Mouse (Mus musculus): ENCODE data around the gene Dnaaf1. TPM values are rescaled to one million over a fixed set of nuclear protein-coding genes. Genes with fewer than 3 reads are reported as not detected.

The Dnaaf1 gene
- polyA plus RNA-seq, 2 experiments = 0.06 TPM; not detected in 1

- WGBS = 88% methylated on average over 14 of the region's 14 CpGs
- TF ChIP-seq POLR2A (IDR thresholded peaks at IDR 0.05; ENCODE audit: borderline replicate concordance, extremely low read depth, insufficient read depth, insufficient read length) = no peak
- no peak overlapping the region for H3K27ac ChIP-seq (replicated peaks; ENCODE audit: low read depth, low read length)
- ATAC-seq (ENCODE audit: low FRiP score, low read depth) (no peak), DNase-seq (ENCODE audit: low spot score) (no peak)
- no peaks in the 10 kb centered on the region for H3K36me3 ChIP-seq (ENCODE audit: control insufficient read depth, insufficient read depth, low read length)
- no peak overlapping the region for H3K4me3 ChIP-seq (replicated peaks; ENCODE audit: low read length)
- no peak overlapping the region for H3K9ac ChIP-seq (ENCODE audit: low read depth, low read length, severe bottlenecking)
- H3K4me1 ChIP-seq (ENCODE audit: control insufficient read depth, insufficient read depth, low read length) = no peaks in the 10 kb centered on the region
- H3K9me3 ChIP-seq (ENCODE audit: control insufficient read depth, low read length) = no peaks in the 10 kb centered on the region
- no peaks in the 10 kb centered on the region for H3K27me3 ChIP-seq (ENCODE audit: control insufficient read depth, insufficient read depth, low read length)
- no peak overlapping the region for H3K4me2 ChIP-seq (replicated peaks; ENCODE audit: low read depth, low read length, severe bottlenecking)
These were observed 45.9 kb downstream of the Dnaaf1 start for GRCm38 (mm10) chr8:119620848-119621465.

GRCm38 (mm10) chr8:119622555-119622954, 47.5 kb downstream of the Dnaaf1 start:
- no peaks in the 10 kb centered on the region for H3K27me3 ChIP-seq (ENCODE audit: control insufficient read depth, insufficient read depth, low read length)
- no peak overlapping the region for H3K4me2 ChIP-seq (replicated peaks; ENCODE audit: low read depth, low read length, severe bottlenecking)
- H3K27ac ChIP-seq (replicated peaks; ENCODE audit: low read depth, low read length) = no peak overlapping the region
- WGBS = 31% methylated on average over 4 of the region's 4 CpGs
- H3K9ac ChIP-seq (ENCODE audit: low read depth, low read length, severe bottlenecking) = no peak overlapping the region
- no peak for TF ChIP-seq POLR2A (IDR thresholded peaks at IDR 0.05; ENCODE audit: borderline replicate concordance, extremely low read depth, insufficient read depth, insufficient read length)
- DNase-seq (ENCODE audit: low spot score) (no peak), ATAC-seq (ENCODE audit: low FRiP score, low read depth) (no peak)
- H3K4me1 ChIP-seq (ENCODE audit: control insufficient read depth, insufficient read depth, low read length) = no peaks in the 10 kb centered on the region
- H3K36me3 ChIP-seq (ENCODE audit: control insufficient read depth, insufficient read depth, low read length) = no peaks in the 10 kb centered on the region
- H3K4me3 ChIP-seq (replicated peaks; ENCODE audit: low read length) = no peak overlapping the region
- no peaks in the 10 kb centered on the region for H3K9me3 ChIP-seq (ENCODE audit: control insufficient read depth, low read length)

GRCm38 (mm10) chr8:119623061-119623460, 48.0 kb downstream of the Dnaaf1 start:
- H3K4me2 ChIP-seq (replicated peaks; ENCODE audit: low read depth, low read length, severe bottlenecking) = no peak overlapping the region
- no peaks in the 10 kb centered on the region for H3K9me3 ChIP-seq (ENCODE audit: control insufficient read depth, low read length)
- H3K9ac ChIP-seq (ENCODE audit: low read depth, low read length, severe bottlenecking) = no peak overlapping the region
- 88% methylated on average over 8 of the region's 8 CpGs for WGBS
- 0 out of 2 replicates have a peak, but pooled peaks cover 3% of the 10 kb centered on the region for H3K4me1 ChIP-seq (ENCODE audit: control insufficient read depth, insufficient read depth, low read length)
- no peaks in the 10 kb centered on the region for H3K36me3 ChIP-seq (ENCODE audit: control insufficient read depth, insufficient read depth, low read length)
- DNase-seq (ENCODE audit: low spot score) = no peak
- no peaks in the 10 kb centered on the region for H3K27me3 ChIP-seq (ENCODE audit: control insufficient read depth, insufficient read depth, low read length)
- H3K27ac ChIP-seq (replicated peaks; ENCODE audit: low read depth, low read length) = no peak overlapping the region
- no peak for ATAC-seq (ENCODE audit: low FRiP score, low read depth)
- TF ChIP-seq POLR2A (IDR thresholded peaks at IDR 0.05; ENCODE audit: borderline replicate concordance, extremely low read depth, insufficient read depth, insufficient read length) = no peak
- H3K4me3 ChIP-seq (replicated peaks; ENCODE audit: low read length) = no peak overlapping the region

GRCm38 (mm10) chr8:119623744-119624143, 48.7 kb downstream of the Dnaaf1 start:
- ATAC-seq (ENCODE audit: low FRiP score, low read depth) (no peak), DNase-seq (ENCODE audit: low spot score) (no peak)
- Histone ChIP-seq H3K4me1 (ENCODE audit: control insufficient read depth, insufficient read depth, low read length) (0 out of 2 replicates have a peak, but pooled peaks cover 3% of the 10 kb centered on the region), H3K4me2 (replicated peaks; ENCODE audit: low read depth, low read length, severe bottlenecking) (no peak overlapping the region), H3K4me3 (replicated peaks; ENCODE audit: low read length) (no peak overlapping the region), H3K27me3 (ENCODE audit: control insufficient read depth, insufficient read depth, low read length) (no peaks in the 10 kb centered on the region), H3K36me3 (ENCODE audit: control insufficient read depth, insufficient read depth, low read length) (no peaks in the 10 kb centered on the region), H3K9ac (ENCODE audit: low read depth, low read length, severe bottlenecking) (no peak overlapping the region), H3K27ac (replicated peaks; ENCODE audit: low read depth, low read length) (no peak overlapping the region), H3K9me3 (ENCODE audit: control insufficient read depth, low read length) (no peaks in the 10 kb centered on the region)
- 79% methylated on average over 1 of the region's 1 CpGs for WGBS
- no peak for TF ChIP-seq POLR2A (IDR thresholded peaks at IDR 0.05; ENCODE audit: borderline replicate concordance, extremely low read depth, insufficient read depth, insufficient read length)

GRCm38 (mm10) chr8:119624916-119625315, 49.9 kb downstream of the Dnaaf1 start:
- 0 out of 2 replicates have a peak, but pooled peaks cover 3% of the 10 kb centered on the region for H3K4me1 ChIP-seq (ENCODE audit: control insufficient read depth, insufficient read depth, low read length)
- no peak overlapping the region for H3K4me2 ChIP-seq (replicated peaks; ENCODE audit: low read depth, low read length, severe bottlenecking)
- no peaks in the 10 kb centered on the region for H3K9me3 ChIP-seq (ENCODE audit: control insufficient read depth, low read length)
- H3K4me3 ChIP-seq (replicated peaks; ENCODE audit: low read length) = no peak overlapping the region
- H3K27ac ChIP-seq (replicated peaks; ENCODE audit: low read depth, low read length) = no peak overlapping the region
- WGBS = 87% methylated on average over 7 of the region's 7 CpGs
- DNase-seq (ENCODE audit: low spot score) (no peak), ATAC-seq (ENCODE audit: low FRiP score, low read depth) (no peak)
- H3K27me3 ChIP-seq (ENCODE audit: control insufficient read depth, insufficient read depth, low read length) = no peaks in the 10 kb centered on the region
- H3K36me3 ChIP-seq (ENCODE audit: control insufficient read depth, insufficient read depth, low read length) = no peaks in the 10 kb centered on the region
- H3K9ac ChIP-seq (ENCODE audit: low read depth, low read length, severe bottlenecking) = no peak overlapping the region
- no peak for TF ChIP-seq POLR2A (IDR thresholded peaks at IDR 0.05; ENCODE audit: borderline replicate concordance, extremely low read depth, insufficient read depth, insufficient read length)
